Mouse (Mus musculus) neural tube, embryonic 12.5 days (tissue): Measurements from ENCODE around the gene Itpkb. TPM values are rescaled to one million over a fixed set of nuclear protein-coding genes. Genes with fewer than 3 reads are reported as not detected.

Source experiments
- ATAC-seq: fragments of 200-750 bp; cut with Nextera tagmentation; 2 replicates; pipeline ENCODE4 v1.8.0; 2017; ENCODE audit warnings: low read depth, mild to moderate bottlenecking, moderate TSS enrichment, moderate library complexity; ENCODE audit not compliant: low FRiP score
- H3K27ac ChIP-seq: fragments of 300-500 bp; sonication (generic); 2 replicates; pipeline ENCODE4 v1.5.1; 2016
- H3K27me3 ChIP-seq: fragments of 300-500 bp; sonication (generic); replicated peaks from 2 replicates; pipeline ENCODE4 v1.6.1; 2016; ENCODE audit warnings: mild to moderate bottlenecking
- H3K36me3 ChIP-seq: fragments of 300-500 bp; sonication (generic); 2 replicates; pipeline ENCODE4 v1.6.1; 2016; ENCODE audit warnings: mild to moderate bottlenecking
- H3K4me1 ChIP-seq: fragments of 300-500 bp; sonication (generic); 2 replicates; pipeline ENCODE4 v1.6.1; 2016
- H3K4me2 ChIP-seq: fragments of 300-500 bp; sonication (generic); replicated peaks from 2 replicates; pipeline ENCODE4 v1.6.1; 2016; ENCODE audit warnings: mild to moderate bottlenecking
- H3K4me3 ChIP-seq: fragments of 300-500 bp; sonication (generic); 2 replicates; pipeline ENCODE4 v1.5.1; 2016
- H3K9ac ChIP-seq: fragments of 300-500 bp; sonication (generic); 2 replicates; pipeline ENCODE4 v1.6.1; 2016; ENCODE audit warnings: mild to moderate bottlenecking
- H3K9me3 ChIP-seq: fragments of 300-500 bp; sonication (generic); 2 replicates; pipeline ENCODE4 v1.6.1; 2016; ENCODE audit warnings: mild to moderate bottlenecking
- WGBS: fragments of 180-500 bp; shearing (Covaris S2); methylation state at CpG from one replicate; pipeline ENCODE4 v1.1.7; 2016; 5-methylcytosine and 5-hydroxymethylcytosine counted together
- polyA plus RNA-seq: library from polyadenylated mRNA; unstranded; fragments of >200 nt; fragmentation: Nextera tagmentation; extraction: Ambion mirVana; gene quantifications from 2 replicates; pipeline ENCODE4 v1.2.1, GENCODE M21; 2016

Gene Itpkb
- polyA plus RNA-seq, 1 experiment from 2014 or later: 5.4 TPM

GRCm38 (mm10) chr1:180333588-180333987, 3.3 kb downstream of the Itpkb start:
- Histone ChIP-seq H3K27me3 (peaks cover 29% of the 10 kb centered on the region), H3K27ac (no peak overlapping the region), H3K9me3 (no peaks in the 10 kb centered on the region), H3K4me1 (peaks cover 31% of the 10 kb centered on the region), H3K4me3 (no peak overlapping the region), H3K9ac (no peak overlapping the region), H3K4me2 (peak overlapping the region; percentile 99), H3K36me3 (no peaks in the 10 kb centered on the region)
- 25% methylated on average over 6 of the region's 6 CpGs for WGBS
- ATAC-seq: no peak

- Histone ChIP-seq H3K27ac (no peak overlapping the region), H3K9me3 (no peaks in the 10 kb centered on the region), H3K4me1 (peaks cover 31% of the 10 kb centered on the region), H3K4me2 (peak overlapping the region; percentile 99; the same call in 1 of the 2 replicates), H3K4me3 (no peak overlapping the region), H3K27me3 (peaks cover 29% of the 10 kb centered on the region), H3K36me3 (no peaks in the 10 kb centered on the region), H3K9ac (no peak overlapping the region)
- no peak for ATAC-seq
- 89% methylated on average over 6 of the region's 6 CpGs for WGBS
These were observed 4.3 kb downstream of the Itpkb start for GRCm38 (mm10) chr1:180334541-180334940.

DNA sequence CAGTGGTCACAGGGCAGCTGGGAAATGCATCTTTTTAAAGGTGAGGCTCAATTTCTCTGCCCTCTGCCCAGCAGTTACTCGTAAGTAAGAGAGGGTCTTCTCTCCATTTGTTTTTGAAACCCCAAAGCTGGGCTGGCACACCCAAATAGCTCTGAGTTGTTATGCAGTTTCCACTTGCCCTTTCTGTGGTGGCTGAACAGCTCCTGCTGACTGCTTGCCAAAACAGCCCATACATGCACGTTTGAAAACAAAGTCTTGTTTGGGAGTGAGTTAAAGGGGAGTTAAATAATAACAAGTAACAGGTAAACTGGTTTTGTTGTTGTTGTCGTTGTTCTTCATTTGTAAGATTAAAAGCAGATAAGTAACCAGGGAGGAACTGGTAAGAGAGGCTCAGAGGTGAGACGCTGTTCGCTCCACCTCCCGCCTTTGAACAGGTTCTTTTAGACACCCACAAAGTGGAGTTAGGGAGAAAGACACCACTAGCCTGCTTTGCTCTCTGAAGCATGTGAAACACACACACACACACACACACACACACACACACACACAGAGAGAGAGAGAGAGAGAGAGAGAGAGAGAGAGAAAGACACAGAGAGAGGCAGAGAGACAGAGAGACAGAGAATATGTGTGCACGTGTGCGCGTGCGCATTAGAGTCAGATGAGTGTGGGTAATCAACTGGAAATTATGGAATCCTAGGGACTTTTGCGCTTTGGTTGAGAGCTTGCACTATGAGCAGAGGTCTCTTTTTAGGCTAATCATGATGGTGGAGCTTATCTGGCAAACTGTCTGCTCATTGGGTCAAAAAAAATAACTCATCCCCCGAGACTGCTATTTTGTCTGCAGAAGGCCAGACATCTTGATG, 5.5 kb downstream of the Itpkb start:
- H3K4me1 ChIP-seq: peaks cover 31% of the 10 kb centered on the region
- H3K27me3 ChIP-seq: peaks cover 29% of the 10 kb centered on the region
- no peak for ATAC-seq
- no peaks in the 10 kb centered on the region for H3K9me3 ChIP-seq
- WGBS: 81% methylated on average over 12 of the region's 12 CpGs
- H3K4me3 ChIP-seq: no peak overlapping the region
- H3K36me3 ChIP-seq: no peaks in the 10 kb centered on the region
- no peak overlapping the region for H3K27ac ChIP-seq
- H3K9ac ChIP-seq: no peak overlapping the region
- 0 out of 2 replicates have a peak overlapping the region, but pooled peaks have one; percentile 99 for H3K4me2 ChIP-seq

- Histone ChIP-seq H3K27ac (no peak overlapping the region), H3K36me3 (no peaks in the 10 kb centered on the region), H3K9me3 (no peaks in the 10 kb centered on the region), H3K4me3 (no peak overlapping the region), H3K4me2 (no peak overlapping the region), H3K4me1 (peaks cover 6% of the 10 kb centered on the region), H3K9ac (no peak overlapping the region), H3K27me3 (peaks cover 10% of the 10 kb centered on the region)
- WGBS: 78% methylated on average over 8 of the region's 8 CpGs
- ATAC-seq: no peak
These were observed 8.1 kb downstream of the Itpkb start for GRCm38 (mm10) chr1:180338358-180338757.

- ATAC-seq: no peak
- whole genome bisulfite sequencing: 95% methylated on average over 5 of the region's 5 CpGs
- no peaks in the 10 kb centered on the region for H3K36me3 ChIP-seq
- H3K4me2 ChIP-seq: no peak overlapping the region
- no peak overlapping the region for H3K4me3 ChIP-seq
- H3K9ac ChIP-seq: no peak overlapping the region
- no peaks in the 10 kb centered on the region for H3K9me3 ChIP-seq
- H3K27ac ChIP-seq: no peak overlapping the region
- H3K27me3 ChIP-seq: peaks cover 2% of the 10 kb centered on the region; the same call in 1 of the 2 replicates
- peaks cover 4% of the 10 kb centered on the region for H3K4me1 ChIP-seq
These were observed 8.9 kb downstream of the Itpkb start for GRCm38 (mm10) chr1:180339143-180339542.

- peaks cover 15% of the 10 kb centered on the region for H3K4me1 ChIP-seq
- no peak overlapping the region for H3K9ac ChIP-seq
- ATAC-seq: no peak
- WGBS: 83% methylated on average over 7 of the region's 7 CpGs
- no peaks in the 10 kb centered on the region for H3K36me3 ChIP-seq
- no peaks in the 10 kb centered on the region for H3K27me3 ChIP-seq
- H3K4me3 ChIP-seq: no peak overlapping the region
- H3K27ac ChIP-seq: no peak overlapping the region
- no peaks in the 10 kb centered on the region for H3K9me3 ChIP-seq
- H3K4me2 ChIP-seq: no peak overlapping the region
These were observed 12.7 kb downstream of the Itpkb start for GRCm38 (mm10) chr1:180342944-180343343.

DNA sequence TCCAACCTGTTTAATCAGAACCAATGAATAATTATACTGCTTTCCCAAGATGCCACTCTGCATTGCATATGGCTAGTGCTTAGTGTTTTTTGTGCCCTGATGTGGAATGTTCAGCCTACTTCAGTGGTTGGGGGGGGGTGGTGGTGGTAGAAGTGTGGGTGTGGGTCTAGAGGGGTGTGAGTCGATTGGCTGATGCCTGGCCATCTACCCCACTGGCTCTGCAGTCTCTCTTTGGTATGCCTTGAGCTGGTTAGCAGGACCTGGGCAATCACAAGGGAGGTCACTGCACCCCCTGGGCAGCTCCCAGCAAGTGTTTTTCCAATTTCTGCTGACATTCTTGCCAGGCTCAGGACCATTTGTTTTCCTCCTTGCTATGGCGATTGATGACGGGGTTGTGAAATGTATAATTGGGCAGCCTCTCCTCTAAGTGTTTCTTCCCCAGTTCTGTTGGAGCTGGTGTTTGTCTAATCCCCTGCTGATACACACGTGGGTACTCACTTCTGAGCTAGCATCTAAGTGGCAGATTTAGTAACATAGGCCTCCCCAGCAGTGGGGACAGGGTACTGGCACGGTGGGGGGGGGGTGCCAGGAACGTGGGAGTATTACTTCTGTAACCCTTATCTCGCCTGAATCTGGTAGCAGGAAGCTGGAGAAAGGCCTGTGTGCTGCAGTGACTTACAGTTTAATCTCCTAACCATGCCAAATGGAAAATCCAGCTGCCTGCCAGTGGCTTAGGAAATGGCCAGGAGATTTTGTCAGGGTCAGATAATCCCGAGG, 13.3 kb downstream of the Itpkb start:
- Histone ChIP-seq H3K27ac (no peak overlapping the region), H3K4me3 (no peak overlapping the region), H3K4me2 (no peak overlapping the region), H3K27me3 (no peaks in the 10 kb centered on the region), H3K9me3 (no peaks in the 10 kb centered on the region), H3K36me3 (no peaks in the 10 kb centered on the region), H3K9ac (no peak overlapping the region), H3K4me1 (peaks cover 19% of the 10 kb centered on the region)
- 49% methylated on average over 8 of the region's 8 CpGs for WGBS
- no peak for ATAC-seq

GRCm38 (mm10) chr1:180345098-180345497, 14.8 kb downstream of the Itpkb start:
- no peaks in the 10 kb centered on the region for H3K27me3 ChIP-seq
- H3K4me1 ChIP-seq: peaks cover 19% of the 10 kb centered on the region
- H3K36me3 ChIP-seq: no peaks in the 10 kb centered on the region
- no peak overlapping the region for H3K9ac ChIP-seq
- H3K4me3 ChIP-seq: no peak overlapping the region
- no peak overlapping the region for H3K4me2 ChIP-seq
- H3K27ac ChIP-seq: no peak overlapping the region
- no peak for ATAC-seq
- no peaks in the 10 kb centered on the region for H3K9me3 ChIP-seq
- 86% methylated on average over 5 of the region's 5 CpGs for WGBS

GRCm38 (mm10) chr1:180347059-180347458, 16.8 kb downstream of the Itpkb start:
- Histone ChIP-seq H3K4me3 (no peak overlapping the region), H3K36me3 (no peaks in the 10 kb centered on the region), H3K27ac (no peak overlapping the region), H3K27me3 (no peaks in the 10 kb centered on the region), H3K9me3 (no peaks in the 10 kb centered on the region), H3K4me1 (peaks cover 19% of the 10 kb centered on the region), H3K4me2 (no peak overlapping the region), H3K9ac (no peak overlapping the region)
- ATAC-seq: no peak
- WGBS: 73% methylated on average over 4 of the region's 4 CpGs

DNA sequence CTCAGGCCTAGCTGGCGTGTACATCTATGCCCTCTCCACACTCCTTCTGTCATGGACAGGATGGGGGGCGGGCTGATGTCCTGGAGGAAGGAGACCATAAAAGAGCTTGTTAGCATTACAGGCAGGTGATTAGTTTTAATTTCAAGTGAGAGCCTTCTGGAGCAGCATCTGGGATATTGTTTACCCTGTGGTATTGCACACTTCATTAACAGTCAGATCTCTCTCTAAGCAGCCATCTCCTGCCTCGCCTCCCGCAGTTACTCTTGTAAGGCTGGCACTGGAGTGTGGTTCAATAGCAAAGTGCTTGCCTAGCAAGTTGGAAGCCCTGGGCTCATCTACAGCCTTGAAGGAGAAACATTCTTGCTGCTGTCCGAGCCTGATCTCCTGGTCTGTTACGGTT, 17.6 kb downstream of the Itpkb start:
- Histone ChIP-seq H3K9me3 (no peaks in the 10 kb centered on the region), H3K9ac (no peak overlapping the region), H3K27ac (no peak overlapping the region), H3K4me2 (no peak overlapping the region), H3K36me3 (no peaks in the 10 kb centered on the region), H3K27me3 (no peaks in the 10 kb centered on the region), H3K4me1 (peaks cover 19% of the 10 kb centered on the region), H3K4me3 (no peak overlapping the region)
- ATAC-seq: no peak
- WGBS: 73% methylated on average over 6 of the region's 6 CpGs

DNA sequence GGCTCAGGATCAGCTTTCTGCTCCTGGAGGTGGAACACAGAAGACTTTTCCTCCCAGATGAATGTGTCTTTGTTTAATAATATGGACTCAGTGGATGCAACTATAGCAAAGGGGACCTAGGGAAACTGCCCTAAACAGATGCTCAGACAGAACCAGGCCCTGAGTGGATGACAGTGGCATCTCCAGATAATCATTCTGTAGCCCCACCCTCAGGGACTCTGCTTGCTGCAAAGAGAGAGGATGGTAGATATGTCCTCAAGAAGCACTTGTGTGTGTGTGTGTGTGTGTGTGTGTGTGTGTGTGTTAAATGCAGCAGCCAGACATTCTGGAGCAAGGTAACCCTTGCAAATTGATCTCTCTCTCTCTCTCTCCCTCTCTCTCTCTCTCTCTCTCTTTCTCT, 18.8 kb downstream of the Itpkb start:
- Histone ChIP-seq H3K9ac (no peak overlapping the region), H3K36me3 (no peaks in the 10 kb centered on the region), H3K4me1 (peaks cover 16% of the 10 kb centered on the region; the same call in 1 of the 2 replicates), H3K27ac (no peak overlapping the region), H3K4me3 (no peak overlapping the region), H3K9me3 (no peaks in the 10 kb centered on the region), H3K27me3 (no peaks in the 10 kb centered on the region), H3K4me2 (no peak overlapping the region)
- ATAC-seq: no peak

GRCm38 (mm10) chr1:180352258-180352657, 22.0 kb downstream of the Itpkb start:
- H3K27ac ChIP-seq: no peak overlapping the region
- no peaks in the 10 kb centered on the region for H3K27me3 ChIP-seq
- no peak overlapping the region for H3K4me2 ChIP-seq
- no peak overlapping the region for H3K4me3 ChIP-seq
- no peak for ATAC-seq
- no peak overlapping the region for H3K9ac ChIP-seq
- H3K4me1 ChIP-seq: peaks cover 12% of the 10 kb centered on the region; the same call in 1 of the 2 replicates
- WGBS: 72% methylated on average over 3 of the region's 3 CpGs
- no peaks in the 10 kb centered on the region for H3K9me3 ChIP-seq
- no peaks in the 10 kb centered on the region for H3K36me3 ChIP-seq
